Mouse (Mus musculus) heart, postnatal 10 days (tissue): ENCODE measurements around the gene Olfr786. TPM values are rescaled to one million over a fixed set of nuclear protein-coding genes. Genes with fewer than 3 reads are reported as not detected.

Experiments used
- DNase-seq, 2 experiments: peaks; one replicate each; pipeline ENCODE4 v3.0.0; 2021
- intact Hi-C: fragments of 180-260 bp; cut with DNase I; formaldehyde crosslinking; loops from one replicate; pipeline ENCODE4 v1.15.1; 2025
- total RNA-seq, 2 experiments: library from RNA; stranded (reverse); gene quantifications; 2 replicates each; pipeline ENCODE4 v1.2.3; 2021

Gene Olfr786
- not detected for total RNA-seq

GRCm38 (mm10) chr10:129427006-129427405 lies at the start of gene Olfr786:
Gene Olfr786, plus strand, starts transcription at chr10:129427306.
- intact Hi-C loops: no loop called here
- no peak for DNase-seq

DNA sequence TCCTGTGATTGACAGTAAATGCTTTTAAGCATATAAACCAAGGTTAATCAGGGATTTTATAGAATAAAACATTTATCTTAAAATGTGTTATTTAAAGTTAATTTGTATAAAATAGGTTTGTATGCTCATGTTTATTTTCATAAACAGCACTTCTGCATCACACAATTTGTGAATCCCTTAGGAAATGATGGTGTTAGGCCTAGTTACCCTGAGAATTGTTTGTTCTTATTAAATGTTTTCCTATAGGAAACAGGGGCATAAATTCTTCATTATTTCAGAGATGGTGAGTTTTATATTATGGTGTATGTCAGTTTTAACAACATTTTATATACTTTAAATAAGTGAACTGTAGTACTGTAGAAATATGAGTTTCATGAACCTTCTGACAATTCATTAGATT lies 43.3 kb upstream of the Olfr786 start, which contains the start of gene Olfr784:
Gene Olfr784 (plus strand): TSS at position 301 of the 400 bp plus-strand sequence.
- intact Hi-C loops: no loop called here
- DNase-seq: no peak

DNA sequence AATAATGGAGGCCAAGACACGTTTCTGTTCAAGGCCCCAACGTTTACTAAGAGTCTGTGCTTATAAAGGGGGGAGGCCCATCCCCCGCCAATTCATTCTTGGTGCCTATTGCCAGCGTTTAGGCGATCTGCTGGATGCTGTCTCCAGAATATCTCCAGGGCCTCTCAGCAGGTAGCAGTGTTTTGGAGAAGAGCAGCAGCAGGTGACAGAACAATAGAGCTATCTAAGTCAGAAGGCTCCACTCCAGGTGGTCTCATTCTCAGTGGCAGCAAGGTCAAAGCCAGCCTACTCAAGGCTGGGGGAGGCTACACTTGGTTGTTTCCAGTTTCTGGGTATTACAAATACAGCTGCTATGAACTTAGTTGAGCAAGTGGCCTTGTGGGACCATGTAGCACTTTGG lies 26.2 kb upstream of the Olfr786 start:
- no peak for DNase-seq
- intact Hi-C loops: no loop called here

GRCm38 (mm10) chr10:129405126-129405525 lies 22.0 kb upstream of the Olfr786 start, which contains the start of gene Olfr785:
Gene Olfr785, plus strand, starts transcription at chr10:129405426.
- no peak for DNase-seq
- intact Hi-C loops: no loop called here

- DNase-seq: no peak
- intact Hi-C loops: no loop called here
Observed at GRCm38 (mm10) chr10:129461562-129461961, 34.5 kb downstream of the Olfr786 start, which contains the start of gene Olfr787. Gene Olfr787, plus strand, starts transcription at chr10:129461862.

- DNase-seq: no peak
- intact Hi-C loops: no loop called here
Observed at GRCm38 (mm10) chr10:129470698-129471097, 43.6 kb downstream of the Olfr786 start, which contains the start of gene Olfr788. Gene Olfr788, plus strand, starts transcription at chr10:129470998.

DNA sequence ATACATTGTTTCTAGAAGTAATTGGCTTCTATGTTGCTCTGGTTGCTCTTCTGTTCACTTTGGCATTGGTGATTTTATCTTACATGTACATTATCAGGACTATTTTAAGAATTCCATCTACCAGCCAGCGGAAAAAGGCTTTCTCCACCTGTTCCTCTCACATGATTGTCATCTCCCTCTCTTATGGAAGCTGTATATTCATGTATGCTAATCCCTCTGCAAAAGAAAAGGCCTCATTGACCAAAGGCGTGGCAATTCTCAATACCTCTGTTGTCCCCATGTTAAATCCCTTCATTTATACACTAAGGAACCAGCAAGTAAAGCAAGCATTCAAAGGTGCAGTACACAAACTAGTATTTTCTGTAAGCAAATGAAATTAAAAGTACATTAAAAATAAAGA lies 46.1 kb downstream of the Olfr786 start:
- intact Hi-C loops: no loop called here
- DNase-seq: no peak

GRCm38 (mm10) chr10:129473723-129474122 lies 46.6 kb downstream of the Olfr786 start:
- DNase-seq: no peak
- intact Hi-C loops: no loop called here

DNA sequence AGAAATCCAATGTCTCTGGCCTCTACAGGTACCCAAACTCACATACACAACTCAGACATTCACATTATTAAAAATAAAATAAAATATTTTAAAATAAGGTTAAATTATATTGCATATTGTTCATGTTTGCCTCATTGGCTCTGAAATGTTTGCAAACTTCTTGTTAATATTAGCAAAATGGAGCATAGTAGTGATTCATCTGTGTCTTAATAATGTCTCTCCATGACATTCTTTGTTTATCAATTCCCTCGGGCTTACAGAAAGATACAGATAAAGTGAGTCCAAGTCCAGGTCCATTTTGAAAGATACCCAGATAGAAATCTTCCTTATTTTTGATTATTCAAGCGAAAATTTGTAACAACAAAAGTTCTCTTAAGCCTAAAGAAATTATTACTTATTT lies 57.3 kb downstream of the Olfr786 start, which contains the start of gene Olfr789:
Gene Olfr789 (plus strand): TSS at position 301 of the 400 bp plus-strand sequence.
- intact Hi-C loops: no loop called here
- DNase-seq: no peak

Other genes with a start within 250 kb of the Olfr786 start
- gene Olfr772, start 249.4 kb upstream of the Olfr786 start, total RNA-seq: not detected
- gene Olfr773, start 239.9 kb upstream of the Olfr786 start, total RNA-seq: not detected
- not detected for gene Olfr774, start 191.1 kb upstream of the Olfr786 start, total RNA-seq
- gene Olfr775, start 178.9 kb upstream of the Olfr786 start, total RNA-seq: not detected
- gene Olfr776, start 168.2 kb upstream of the Olfr786 start, total RNA-seq: not detected
- not detected for gene Olfr777, start 155.8 kb upstream of the Olfr786 start, total RNA-seq
- not detected for gene Olfr780, start 109.2 kb upstream of the Olfr786 start, total RNA-seq
- gene Olfr781, start 98.5 kb upstream of the Olfr786 start, total RNA-seq: not detected
- gene Olfr782, start 78.5 kb upstream of the Olfr786 start, total RNA-seq: not detected
- gene Olfr784, start 43.2 kb upstream of the Olfr786 start, total RNA-seq: not detected
- gene Olfr785, start 21.9 kb upstream of the Olfr786 start, total RNA-seq: not detected
- gene Olfr787, start 34.6 kb downstream of the Olfr786 start, total RNA-seq: not detected
- not detected for gene Olfr788, start 43.7 kb downstream of the Olfr786 start, total RNA-seq
- gene Olfr789, start 57.4 kb downstream of the Olfr786 start, total RNA-seq: not detected
- gene Olfr790, start 71.2 kb downstream of the Olfr786 start, total RNA-seq: not detected
- gene Olfr791, start 94.5 kb downstream of the Olfr786 start, total RNA-seq: not detected
- gene Olfr792, start 111.9 kb downstream of the Olfr786 start, total RNA-seq: not detected
- not detected for gene Olfr794, start 140.3 kb downstream of the Olfr786 start, total RNA-seq
- not detected for gene Olfr796, start 185.3 kb downstream of the Olfr786 start, total RNA-seq
- not detected for gene Olfr798, start 200.6 kb downstream of the Olfr786 start, total RNA-seq
- gene Olfr799, start 210.2 kb downstream of the Olfr786 start, total RNA-seq: not detected
- not detected for gene Olfr800, start 230.4 kb downstream of the Olfr786 start, total RNA-seq
- not detected for gene Olfr801, start 246.6 kb downstream of the Olfr786 start, total RNA-seq